Mouse (Mus musculus): ENCODE results near the gene Reep6.

DNA sequence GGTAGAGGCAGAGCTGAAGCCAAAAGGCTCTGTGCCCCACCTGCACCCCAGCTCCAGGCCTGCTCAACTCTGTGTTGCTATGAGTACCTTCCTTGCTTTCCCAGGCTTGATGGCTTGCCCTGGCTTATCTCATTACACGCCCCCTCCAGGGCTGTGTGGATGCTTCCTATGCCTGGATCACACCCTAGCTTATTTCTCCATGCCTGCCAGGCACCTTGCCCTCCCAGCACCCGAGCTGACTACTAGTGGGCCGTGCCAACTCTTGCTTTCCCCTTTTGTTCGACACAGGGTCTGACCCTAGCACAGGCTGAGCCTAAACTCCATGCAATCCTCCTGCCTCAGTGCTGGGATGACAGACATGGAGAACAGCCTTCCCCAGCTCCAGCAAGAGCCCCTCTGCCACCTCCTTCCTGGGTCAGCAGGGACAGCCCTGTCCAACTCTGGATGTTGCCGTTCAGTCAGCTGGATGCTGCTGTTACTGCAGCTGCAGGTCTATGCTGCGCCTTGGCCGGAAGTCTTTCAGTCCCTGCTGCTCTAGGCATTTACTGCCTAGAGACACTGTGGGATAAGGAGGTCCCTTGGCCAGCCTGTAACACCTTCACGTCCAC lies 32.1 kb upstream of the Reep6 start:
- TF ChIP-seq CTCF (IDR thresholded peaks at IDR 0.05; ENCODE audit: borderline replicate concordance, insufficient read depth, low read depth, low read length): no peak
- TF ChIP-seq POLR2A (IDR thresholded peaks at IDR 0.05; ENCODE audit: borderline replicate concordance, insufficient read depth, low read length): no peak

Measured in cerebellum, adult 2 months (tissue).